Mouse (Mus musculus) heart, embryonic 13.5 days (tissue): ENCODE results near the gene Cic. TPM values are rescaled to one million over a fixed set of nuclear protein-coding genes. Genes with fewer than 3 reads are reported as not detected.

Source experiments
- microRNA-seq: library from miRNA; unstranded; fragments of <30 nt; microRNA quantifications from one replicate; pipeline ENCODE4, GENCODE M21; 2016
- polyA plus RNA-seq: library from polyadenylated mRNA; unstranded; fragments of >200 nt; fragmentation: Nextera tagmentation; extraction: Ambion mirVana; gene quantifications from 2 replicates; pipeline ENCODE4 v1.2.1, GENCODE M21; 2015

Gene Cic
- polyA plus RNA-seq, 1 experiment from 2014 or later, result 22.9 TPM

Small RNAs within 50 kb of the gene (microRNA-seq; reads per million reads assigned to microRNA genes)
- not detected for gene Mir7048

Other genes starting within 250 kb of the Cic start
- 4.1 and 4.6 TPM in 2 replicates for gene Grik5, start 195.4 kb upstream of the Cic start, polyA plus RNA-seq
- gene Zfp574, start 195.1 kb upstream of the Cic start, polyA plus RNA-seq, result 19.3 and 20.1 TPM in 2 replicates
- gene Pou2f2, start 88.0 kb upstream of the Cic start, polyA plus RNA-seq, result 0.43 and 0.51 TPM in 2 replicates
- 5.3 and 6.6 TPM in 2 replicates for gene Dedd2, start 47.1 kb upstream of the Cic start, polyA plus RNA-seq
- 2.1 TPM in 2 replicates for gene Zfp526, start 46.3 kb upstream of the Cic start, polyA plus RNA-seq
- 7.8 and 8.2 TPM in 2 replicates for gene Gsk3a, start 29.9 kb upstream of the Cic start, polyA plus RNA-seq
- gene Erf, start 16.9 kb upstream of the Cic start, polyA plus RNA-seq, result 11.2 and 14.3 TPM in 2 replicates
- gene Pafah1b3, start 30.3 kb downstream of the Cic start, polyA plus RNA-seq, result 145 and 154 TPM in 2 replicates
- 0.23 and 0.39 TPM in 2 replicates for gene Prr19, start 33.7 kb downstream of the Cic start, polyA plus RNA-seq
- 0.11 and 0.34 TPM in 2 replicates for gene Tmem145, start 38.4 kb downstream of the Cic start, polyA plus RNA-seq
- gene Megf8, start 49.5 kb downstream of the Cic start, polyA plus RNA-seq, result 7.0 and 7.5 TPM in 2 replicates
- gene Cnfn, start 102.0 kb downstream of the Cic start, polyA plus RNA-seq, result not detected in 2 replicates
- gene Lipe, start 131.0 kb downstream of the Cic start, polyA plus RNA-seq, result 5.7 and 6.9 TPM in 2 replicates
- 0.27 and 0.40 TPM in 2 replicates for gene Cxcl17, start 145.2 kb downstream of the Cic start, polyA plus RNA-seq
- 2.6 and 2.9 TPM in 2 replicates for gene Ceacam1, start 209.9 kb downstream of the Cic start, polyA plus RNA-seq